Mouse (Mus musculus) erythroblast, embryonic 14.5 days (primary cell): Measurements from ENCODE around the gene Gapdh. TPM values are rescaled to one million over a fixed set of nuclear protein-coding genes. Genes with fewer than 3 reads are reported as not detected.

ENCODE experiments used
- H3K27me3 ChIP-seq: 2 replicates; pipeline ENCODE4 v1.6.1; 2012; ENCODE audit warnings: inconsistent platforms; ENCODE audit not compliant: control insufficient read depth
- H3K36me3 ChIP-seq: 2 replicates; pipeline ENCODE4 v1.6.1; 2012; ENCODE audit warnings: mild to moderate bottlenecking, inconsistent platforms; ENCODE audit not compliant: control insufficient read depth
- H3K4me1 ChIP-seq: 2 replicates; pipeline ENCODE4 v1.6.1; 2012; ENCODE audit warnings: inconsistent platforms; ENCODE audit not compliant: control insufficient read depth
- H3K4me3 ChIP-seq: replicated peaks from 2 replicates; pipeline ENCODE3; 2012; ENCODE audit warnings: moderate library complexity, mild to moderate bottlenecking, inconsistent platforms
- H3K9me3 ChIP-seq: 2 replicates; pipeline ENCODE4 v1.6.1; 2012; ENCODE audit warnings: low read length, inconsistent platforms, mixed read lengths; ENCODE audit not compliant: control insufficient read depth
- GATA1 ChIP-seq: IDR thresholded peaks from 2 replicates; pipeline ENCODE4 v1.6.1; 2012; ENCODE audit warnings: low read length, inconsistent platforms, mixed read lengths
- TAL1 ChIP-seq: IDR thresholded peaks from 3 replicates; pipeline ENCODE4 v1.6.1; 2012; ENCODE audit warnings: low read length, inconsistent platforms, mixed read lengths
- polyA plus RNA-seq: library from polyadenylated mRNA; stranded (reverse); fragments of >175 nt; gene quantifications from 2 replicates; pipeline ENCODE4 v1.2.3, GENCODE M21; 2012

The Gapdh gene
- polyA plus RNA-seq: 525 and 659 TPM in 2 replicates

DNA sequence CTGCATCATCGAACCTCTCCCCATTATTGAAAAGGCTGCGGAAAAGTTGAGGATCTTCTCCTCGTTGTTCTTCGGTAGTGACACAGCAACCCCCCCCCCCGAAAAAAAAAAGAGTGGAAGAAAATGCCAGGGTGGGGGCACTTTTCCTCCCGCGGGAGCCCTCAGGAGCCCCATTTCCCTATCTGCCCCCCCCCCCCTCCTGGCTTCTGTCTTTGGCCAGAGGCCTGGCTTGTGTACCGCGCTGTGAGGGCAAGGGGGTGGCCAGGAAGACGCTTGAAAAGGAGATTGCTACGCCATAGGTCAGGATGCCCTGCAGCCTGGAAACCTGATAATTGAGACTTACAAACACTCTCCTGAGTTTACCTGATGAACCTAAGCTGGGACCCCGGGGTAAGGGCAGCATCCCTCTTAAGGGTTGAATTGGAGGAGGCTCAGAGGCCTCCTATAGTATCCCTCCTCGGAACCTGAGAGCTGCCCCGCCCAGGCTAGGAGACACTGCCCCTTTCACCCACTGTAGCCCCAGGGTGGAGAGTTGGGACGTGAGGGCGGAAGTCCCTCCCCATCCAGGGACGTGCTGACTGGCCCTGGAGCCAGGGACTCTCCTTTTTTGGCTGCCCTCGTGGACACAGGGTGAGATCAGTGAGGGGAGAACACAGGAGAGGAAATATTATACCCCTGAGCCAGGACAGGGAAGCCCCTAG lies at the start of gene Gapdh:
Gene Gapdh (minus strand): TSS at position 417 of the 701 bp plus-strand sequence.
- Histone ChIP-seq H3K4me3 (peak within 1 kb of the TSS; percentile 77), H3K9me3 (no peaks in the 10 kb centered on the region), H3K36me3 (peaks cover 84% of the 10 kb centered on the region), H3K27me3 (no peaks in the 10 kb centered on the region), H3K4me1 (peaks cover 74% of the 10 kb centered on the region)
- no peak for TF ChIP-seq TAL1
- TF ChIP-seq GATA1: no peak

DNA sequence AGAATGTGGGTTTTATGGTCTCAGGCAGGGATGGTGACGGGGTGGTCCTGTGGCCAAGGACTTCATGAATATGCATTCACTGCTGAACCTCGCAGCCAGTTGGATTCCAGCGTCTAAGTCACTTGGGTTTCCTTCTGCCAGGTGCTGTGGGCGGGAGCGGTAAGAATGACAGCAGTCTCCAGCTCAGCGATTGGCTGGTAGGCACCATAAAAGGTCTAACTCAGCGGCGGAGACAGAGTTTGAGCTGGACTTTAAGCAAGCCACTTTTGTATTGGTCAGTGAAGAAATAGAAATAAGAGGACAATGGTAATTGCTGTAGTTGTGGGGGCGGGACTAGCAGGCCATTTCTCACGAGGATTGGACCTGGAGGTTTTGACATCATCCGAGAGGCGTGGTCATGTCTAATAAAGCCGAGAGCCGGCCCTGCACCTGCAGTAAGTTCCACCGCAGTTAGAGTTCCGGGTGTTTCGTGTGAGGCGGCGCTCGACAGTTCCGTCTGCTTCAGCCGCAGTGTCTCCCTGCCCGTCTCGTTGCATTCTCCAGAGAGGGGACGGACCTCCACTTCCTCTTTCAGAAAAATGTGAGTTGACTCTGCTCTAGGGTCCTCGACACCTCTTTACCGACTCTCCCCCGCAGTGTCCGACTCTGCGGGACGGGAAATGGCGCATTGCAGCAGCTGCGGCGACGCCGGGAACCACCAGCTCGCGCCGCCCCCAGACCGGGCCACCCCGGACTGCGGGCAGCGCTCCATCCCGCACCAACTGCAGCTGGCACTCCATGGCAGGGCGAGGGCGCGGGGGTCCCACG lies 49.1 kb upstream of the Gapdh start, which contains the start of gene Vamp1:
Gene Vamp1 (plus strand): TSS at position 404 of the 807 bp plus-strand sequence.
- Histone ChIP-seq H3K9me3 (no peaks in the 10 kb centered on the region), H3K36me3 (peaks cover 11% of the 10 kb centered on the region), H3K27me3 (peaks cover 36% of the 10 kb centered on the region), H3K4me3 (peak within 1 kb of the TSS; percentile 76), H3K4me1 (peaks cover 22% of the 10 kb centered on the region)
- TF ChIP-seq GATA1: no peak
- no peak for TF ChIP-seq TAL1

DNA sequence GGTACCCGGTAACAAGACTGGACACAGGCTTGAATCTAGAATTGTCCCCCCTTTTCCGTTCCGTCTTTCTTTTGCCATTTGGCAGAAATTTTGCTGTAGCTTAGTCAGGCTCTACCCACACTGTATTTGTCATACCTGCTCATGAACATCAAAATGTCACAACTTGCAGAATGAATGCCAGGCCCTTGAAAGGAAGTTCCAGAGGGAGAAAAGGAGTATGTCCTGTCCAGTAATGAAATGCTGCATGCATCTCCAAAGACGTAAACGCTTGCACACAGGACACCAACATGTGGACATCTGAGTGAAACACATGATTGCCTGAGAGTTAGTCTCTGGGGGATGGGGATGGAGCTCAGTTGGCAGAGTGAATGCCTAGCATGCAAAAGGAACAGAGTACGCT lies 47.4 kb upstream of the Gapdh start:
- peaks cover 4% of the 10 kb centered on the region; the same call in 1 of the 2 replicates for H3K9me3 ChIP-seq
- H3K36me3 ChIP-seq: no peaks in the 10 kb centered on the region; the same call in 1 of the 2 replicates
- no peak overlapping the region for H3K4me3 ChIP-seq
- peaks cover 22% of the 10 kb centered on the region for H3K4me1 ChIP-seq
- peaks cover 39% of the 10 kb centered on the region for H3K27me3 ChIP-seq
- no peak for TF ChIP-seq GATA1
- no peak for TF ChIP-seq TAL1

DNA sequence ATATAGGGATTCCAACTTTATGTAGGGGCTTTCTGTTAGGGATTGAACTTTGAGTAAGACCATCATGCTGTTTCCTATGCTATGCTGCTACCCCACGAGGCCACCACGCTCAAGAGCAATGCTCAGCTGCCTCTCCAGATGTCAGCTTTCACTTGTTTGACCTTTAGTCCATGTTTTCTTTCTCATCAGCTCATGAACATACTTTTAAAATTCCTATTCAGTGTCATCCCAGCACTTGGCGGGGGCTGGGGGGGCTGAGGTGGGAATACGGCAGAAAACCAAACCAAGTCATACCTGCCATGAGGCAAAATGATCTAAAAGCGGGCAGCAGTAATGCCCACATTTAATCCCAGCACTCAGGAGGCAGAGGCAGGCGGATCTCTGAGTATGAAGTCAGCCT lies 46.9 kb upstream of the Gapdh start:
- Histone ChIP-seq H3K27me3 (peaks cover 39% of the 10 kb centered on the region), H3K36me3 (no peaks in the 10 kb centered on the region), H3K9me3 (peaks cover 4% of the 10 kb centered on the region; the same call in 1 of the 2 replicates), H3K4me3 (no peak overlapping the region), H3K4me1 (peaks cover 19% of the 10 kb centered on the region)
- no peak for TF ChIP-seq GATA1
- TF ChIP-seq TAL1: no peak

DNA sequence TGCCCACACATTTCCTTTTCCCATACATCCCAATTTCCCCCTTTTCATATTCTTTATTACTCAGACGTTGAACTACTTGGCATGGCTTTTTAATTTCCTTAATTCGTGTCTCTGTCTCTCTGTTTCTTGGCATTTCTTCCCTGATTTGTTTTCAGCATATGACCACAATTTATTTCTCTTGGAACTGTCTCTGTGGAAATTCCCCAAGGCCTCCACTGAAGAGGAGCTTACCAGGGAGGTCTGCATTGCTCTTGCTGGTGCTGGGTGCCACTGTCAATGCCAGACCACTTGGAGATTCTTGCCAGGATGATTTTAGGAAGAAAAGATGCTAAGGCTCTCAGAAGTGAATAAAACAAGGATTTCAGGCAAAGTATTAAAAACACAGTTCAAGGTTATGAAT lies 46.4 kb upstream of the Gapdh start:
- no peak overlapping the region for H3K4me3 ChIP-seq
- H3K36me3 ChIP-seq: no peaks in the 10 kb centered on the region
- H3K27me3 ChIP-seq: peaks cover 39% of the 10 kb centered on the region
- TF ChIP-seq TAL1: no peak
- TF ChIP-seq GATA1: no peak
- H3K9me3 ChIP-seq: peaks cover 4% of the 10 kb centered on the region; the same call in 1 of the 2 replicates
- peaks cover 19% of the 10 kb centered on the region for H3K4me1 ChIP-seq

DNA sequence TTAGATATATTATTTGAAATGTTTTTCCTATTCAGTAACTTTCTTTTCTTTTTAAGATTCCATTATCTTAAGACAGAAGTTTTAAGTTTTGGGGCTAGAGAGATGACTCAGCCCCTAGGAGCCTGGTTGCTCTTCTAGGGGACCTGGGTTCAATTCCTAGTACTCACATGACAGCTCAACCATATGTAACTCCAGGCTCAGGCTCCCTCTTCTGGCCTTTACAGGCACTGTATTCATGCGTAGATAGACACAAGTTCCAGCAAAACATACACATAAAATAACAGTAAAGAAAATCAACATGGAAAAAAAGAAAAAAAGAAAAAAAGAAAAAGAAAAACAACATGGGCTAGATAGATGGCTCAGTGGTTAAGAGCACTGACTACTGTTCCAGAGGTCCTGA lies 44.2 kb upstream of the Gapdh start:
- H3K9me3 ChIP-seq: peaks cover 4% of the 10 kb centered on the region; the same call in 1 of the 2 replicates
- no peaks in the 10 kb centered on the region for H3K36me3 ChIP-seq
- TF ChIP-seq TAL1 (no peak), GATA1 (no peak)
- peaks cover 5% of the 10 kb centered on the region for H3K4me1 ChIP-seq
- H3K27me3 ChIP-seq: peaks cover 39% of the 10 kb centered on the region
- no peak overlapping the region for H3K4me3 ChIP-seq

DNA sequence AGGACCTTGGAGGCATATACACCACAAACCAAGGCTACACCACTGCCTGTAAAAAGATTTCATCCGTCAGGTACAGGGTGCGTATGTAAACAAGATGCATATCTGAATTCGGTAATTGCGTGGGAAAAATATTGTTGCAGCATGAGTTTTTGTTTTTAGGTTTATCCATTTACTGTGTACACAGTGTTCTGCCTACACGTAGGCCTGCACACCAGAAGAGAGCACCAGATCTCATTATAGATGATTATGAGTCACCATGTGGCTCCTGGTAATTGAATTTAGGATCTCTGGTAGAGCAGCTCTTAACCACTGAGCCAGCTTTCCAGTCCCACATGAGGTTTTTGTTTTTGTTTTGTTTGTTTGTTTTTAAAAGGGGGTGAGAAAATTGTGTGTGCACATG lies 30.9 kb upstream of the Gapdh start:
- H3K4me3 ChIP-seq: no peak overlapping the region
- no peak for TF ChIP-seq GATA1
- no peak for TF ChIP-seq TAL1
- peaks cover 15% of the 10 kb centered on the region for H3K4me1 ChIP-seq
- peaks cover 41% of the 10 kb centered on the region for H3K36me3 ChIP-seq
- H3K9me3 ChIP-seq: no peaks in the 10 kb centered on the region
- H3K27me3 ChIP-seq: no peaks in the 10 kb centered on the region

DNA sequence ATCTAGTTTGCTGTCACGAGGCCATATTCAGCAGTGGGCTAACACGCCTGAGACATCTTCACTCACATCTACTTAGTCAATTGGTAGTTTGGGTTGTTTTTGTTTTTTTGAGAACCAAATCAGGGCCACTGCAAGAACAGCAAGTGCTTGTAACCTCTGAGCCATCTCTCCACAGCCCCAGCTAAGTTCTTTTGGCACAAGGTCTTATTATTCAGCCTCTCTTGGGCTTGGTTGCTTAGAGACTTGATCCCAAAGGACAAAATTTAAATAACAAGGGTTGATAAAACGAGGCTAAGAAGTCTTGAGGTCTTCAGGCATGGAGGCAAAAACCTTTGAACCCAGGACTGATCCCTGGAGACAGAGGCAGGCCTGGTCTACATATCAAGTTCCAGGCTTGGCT lies 30.0 kb upstream of the Gapdh start:
- Histone ChIP-seq H3K27me3 (no peaks in the 10 kb centered on the region), H3K4me3 (no peak overlapping the region), H3K9me3 (no peaks in the 10 kb centered on the region), H3K36me3 (peaks cover 41% of the 10 kb centered on the region), H3K4me1 (peaks cover 15% of the 10 kb centered on the region)
- no peak for TF ChIP-seq GATA1
- TF ChIP-seq TAL1: no peak

DNA sequence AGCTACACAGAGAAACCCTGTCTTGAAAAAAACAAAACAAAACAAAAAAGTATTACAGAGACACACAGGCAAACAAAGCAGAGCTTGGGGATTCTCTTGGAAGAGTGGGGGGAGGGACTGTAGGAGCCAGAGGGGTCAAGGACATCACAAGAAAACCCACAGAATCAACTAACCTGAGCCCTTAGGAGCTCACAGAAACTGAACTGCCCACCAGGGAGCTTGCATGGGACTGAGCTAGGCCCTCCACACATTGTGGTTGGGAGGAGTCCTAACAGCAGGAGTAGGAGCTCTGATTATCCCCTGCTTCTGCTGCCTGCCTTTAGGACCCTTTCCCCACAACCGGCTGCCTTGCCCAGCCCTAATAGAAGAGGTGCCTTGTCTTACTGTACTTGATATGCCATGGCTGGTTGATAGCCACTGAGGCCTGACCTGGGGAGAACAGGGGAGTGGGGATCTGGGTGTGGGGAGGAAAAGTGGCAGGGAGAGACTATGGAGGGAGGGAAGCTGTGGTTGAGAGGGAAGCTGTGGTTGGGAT lies 29.3 kb upstream of the Gapdh start:
- TF ChIP-seq TAL1 (no peak), GATA1 (no peak)
- peaks cover 43% of the 10 kb centered on the region for H3K36me3 ChIP-seq
- H3K9me3 ChIP-seq: no peaks in the 10 kb centered on the region
- peaks cover 15% of the 10 kb centered on the region for H3K4me1 ChIP-seq
- H3K4me3 ChIP-seq: no peak overlapping the region
- H3K27me3 ChIP-seq: no peaks in the 10 kb centered on the region
